12 mouse cellular contexts compared by ENCODE assay signal in genomic region chr7:138248176-138248575, GRCm38 (mm10).
DNase-seq lines count a peak whose midpoint lies in the region; ATAC-seq lines count a peak whose summit lies in the region.
"Had no signal": no experiment of that assay in that cellular context is flagged by ENCODE, and none has a peak within 500 bp of the region (broad histone marks: within the 10 kb centered on the region; RNA-seq: fewer than 3 reads in every experiment).

No protein-coding gene starts in this region.

- H3K27me3 ChIP-seq in hindbrain, embryonic 14.5 days (ENCODE audit: control insufficient read depth, insufficient read depth, low read length) = no peaks in the 10 kb centered on the region
- H3K27me3 ChIP-seq in hindbrain, embryonic 12.5 days = no peaks in the 10 kb centered on the region
- H3K27me3 ChIP-seq: embryonic facial prominence, embryonic 15.5 days; heart, embryonic 15.5 days; limb, embryonic 12.5 days had no signal

- ATAC-seq in hindbrain, embryonic 14.5 days (ENCODE audit: low FRiP score) = no peak
- no peak for ATAC-seq in hindbrain, embryonic 12.5 days (ENCODE audit: low FRiP score)

- no peaks in the 10 kb centered on the region for H3K4me1 ChIP-seq in hindbrain, embryonic 14.5 days (replicated peaks; ENCODE audit: control insufficient read depth, insufficient read depth, low read length)
- H3K4me1 ChIP-seq in hindbrain, embryonic 12.5 days = peaks cover 4% of the 10 kb centered on the region; the same call in 1 of the 2 replicates
- H3K4me1 ChIP-seq: heart, embryonic 15.5 days had no signal

- H3K36me3 ChIP-seq in hindbrain, embryonic 14.5 days (replicated peaks; ENCODE audit: control insufficient read depth, insufficient read depth) = no peaks in the 10 kb centered on the region
- H3K36me3 ChIP-seq in hindbrain, embryonic 12.5 days = no peaks in the 10 kb centered on the region
- H3K36me3 ChIP-seq: embryonic facial prominence, embryonic 15.5 days; heart, embryonic 15.5 days; limb, embryonic 12.5 days had no signal

- DNase-seq in adrenal gland, postnatal 10 days = peak; percentile 7
- DNase-seq in adrenal gland, adult 8-10 months = no peak
- DNase-seq in hindbrain, embryonic 14.5 days (ENCODE audit: low spot score) = peak; percentile 59
- DNase-seq in right cerebral cortex, adult 18-20 months = peak; percentile 22
- DNase-seq in right cerebral cortex, postnatal 14 days = no peak
- peak; percentile 19 for DNase-seq in right cerebral cortex, postnatal 25 days
- no peak for DNase-seq in natural killer cell, adult 2 months (ENCODE audit: low spot score in 2 of 2)
- DNase-seq: kidney, adult 8-10 months had no signal

- H3K27ac ChIP-seq in hindbrain, embryonic 14.5 days = no peak overlapping the region
- no peak overlapping the region for H3K27ac ChIP-seq in hindbrain, embryonic 12.5 days
- H3K27ac ChIP-seq: embryonic facial prominence, embryonic 15.5 days; heart, embryonic 15.5 days; limb, embryonic 12.5 days had no signal

- no peak overlapping the region for H3K4me3 ChIP-seq in hindbrain, embryonic 14.5 days (replicated peaks; ENCODE audit: low read length)
- no peak overlapping the region for H3K4me3 ChIP-seq in hindbrain, embryonic 12.5 days
- H3K4me3 ChIP-seq: embryonic facial prominence, embryonic 15.5 days; heart, embryonic 15.5 days; limb, embryonic 12.5 days had no signal

- H3K4me2 ChIP-seq in hindbrain, embryonic 14.5 days (replicated peaks) = no peak overlapping the region
- H3K4me2 ChIP-seq in hindbrain, embryonic 12.5 days (replicated peaks) = no peak overlapping the region
- H3K4me2 ChIP-seq: embryonic facial prominence, embryonic 15.5 days; heart, embryonic 15.5 days; limb, embryonic 12.5 days had no signal

- H3K9me3 ChIP-seq in hindbrain, embryonic 14.5 days (ENCODE audit: control insufficient read depth, low read length) = no peaks in the 10 kb centered on the region
- no peaks in the 10 kb centered on the region for H3K9me3 ChIP-seq in hindbrain, embryonic 12.5 days (replicated peaks)
- H3K9me3 ChIP-seq: embryonic facial prominence, embryonic 15.5 days; heart, embryonic 15.5 days; limb, embryonic 12.5 days had no signal

- H3K9ac ChIP-seq in hindbrain, embryonic 14.5 days = no peak overlapping the region
- no peak overlapping the region for H3K9ac ChIP-seq in hindbrain, embryonic 12.5 days
- H3K9ac ChIP-seq: embryonic facial prominence, embryonic 15.5 days; heart, embryonic 15.5 days; limb, embryonic 12.5 days had no signal

- 77% methylated on average over 3 of the region's 3 CpGs for WGBS in hindbrain, embryonic 14.5 days
- WGBS in hindbrain, embryonic 12.5 days = 78% methylated on average over 3 of the region's 3 CpGs

Comparison
In these comparisons a context has a peak if more than half of its experiments do, and no peak if none do; other contexts are left out.
1. DNase-seq: peak in adrenal gland, postnatal 10 days (single experiment), hindbrain, embryonic 14.5 days (single experiment), right cerebral cortex, adult 18-20 months (single experiment) and right cerebral cortex, postnatal 25 days (single experiment); none in adrenal gland, adult 8-10 months (single experiment), right cerebral cortex, postnatal 14 days (single experiment) and natural killer cell, adult 2 months (0 of 2).